Mouse (Mus musculus) adrenal gland, postnatal 10 days (tissue): ENCODE measurements around the gene Slc25a31. TPM values are rescaled to one million over a fixed set of nuclear protein-coding genes. Genes with fewer than 3 reads are reported as not detected.

ENCODE experiments used
- DNase-seq: peaks from one replicate; pipeline ENCODE4 v3.0.0; 2021; ENCODE audit warnings: mixed read lengths
- total RNA-seq, 2 experiments: library from RNA; stranded (reverse); gene quantifications; 2 replicates each; pipeline ENCODE4 v1.2.3; 2021

The Slc25a31 gene
- total RNA-seq, 2 experiments from 2014 or later, result 0.12 to 0.21 TPM

DNA sequence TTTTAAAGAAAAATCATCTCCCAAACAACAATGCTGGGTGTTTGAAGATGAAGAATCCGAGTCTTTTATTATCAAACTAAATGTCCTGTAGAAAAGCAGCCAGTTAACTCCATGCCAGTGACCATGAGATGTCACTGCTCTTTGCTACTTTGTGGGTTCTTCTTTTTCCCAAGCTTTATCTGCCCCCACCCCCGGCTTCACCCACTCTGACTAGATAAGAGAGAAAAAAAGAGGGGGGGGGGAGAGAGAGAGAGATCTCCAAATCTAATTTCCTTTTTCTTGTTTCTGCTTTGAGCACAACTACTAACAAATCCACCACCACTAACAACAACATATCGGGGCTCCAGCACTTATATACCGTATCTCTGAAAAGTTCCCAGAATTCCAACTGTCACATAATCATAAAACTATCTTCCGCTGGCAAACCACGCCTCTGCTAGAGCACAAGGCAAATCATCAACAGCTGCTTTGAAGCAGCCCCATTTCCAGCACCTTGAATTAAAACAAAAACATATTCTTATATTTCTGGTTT is 29.8 kb downstream of the Slc25a31 start:
- no peak for DNase-seq

DNA sequence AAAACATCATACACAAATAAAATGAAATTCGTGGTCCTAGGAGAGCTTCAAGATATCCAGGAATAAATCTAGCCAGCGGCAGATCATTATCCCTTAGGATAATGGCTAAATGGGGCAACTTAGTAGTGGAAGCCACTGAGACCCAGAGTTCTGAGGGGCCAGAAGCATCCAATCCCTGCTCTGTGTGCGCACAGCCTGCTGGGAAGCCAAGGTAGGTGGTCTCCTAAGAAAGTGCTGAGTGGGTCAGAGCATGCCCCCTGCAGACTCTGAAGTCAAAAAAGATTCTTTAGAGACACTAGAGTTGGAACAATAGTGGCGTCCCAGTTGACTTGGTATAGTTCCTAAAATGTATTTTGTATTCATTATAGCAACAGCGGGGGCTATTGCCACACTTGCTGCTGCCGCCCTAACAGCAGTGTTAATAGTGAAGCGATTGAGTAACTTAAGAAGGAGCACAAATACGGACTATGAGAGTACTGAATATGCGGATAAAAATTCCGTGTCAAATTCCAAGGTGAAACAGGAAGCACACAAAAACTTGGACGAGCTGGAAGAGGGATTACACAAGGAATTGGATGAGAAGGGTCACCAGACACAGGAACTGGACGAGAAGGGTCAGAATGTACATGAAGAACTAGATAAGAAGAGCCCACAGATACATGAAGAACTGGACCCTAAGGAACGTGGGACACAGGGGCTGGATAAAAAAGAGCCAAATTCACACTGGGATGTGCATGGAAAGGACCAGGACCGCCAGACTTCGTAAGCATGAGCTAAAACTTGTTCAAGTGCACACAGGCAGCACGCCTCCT is 35.6 kb downstream of the Slc25a31 start, which contains the start of gene Hspa4l:
Gene Hspa4l (plus strand): TSS at position 472 of the 812 bp plus-strand sequence.
- no peak for DNase-seq

DNA sequence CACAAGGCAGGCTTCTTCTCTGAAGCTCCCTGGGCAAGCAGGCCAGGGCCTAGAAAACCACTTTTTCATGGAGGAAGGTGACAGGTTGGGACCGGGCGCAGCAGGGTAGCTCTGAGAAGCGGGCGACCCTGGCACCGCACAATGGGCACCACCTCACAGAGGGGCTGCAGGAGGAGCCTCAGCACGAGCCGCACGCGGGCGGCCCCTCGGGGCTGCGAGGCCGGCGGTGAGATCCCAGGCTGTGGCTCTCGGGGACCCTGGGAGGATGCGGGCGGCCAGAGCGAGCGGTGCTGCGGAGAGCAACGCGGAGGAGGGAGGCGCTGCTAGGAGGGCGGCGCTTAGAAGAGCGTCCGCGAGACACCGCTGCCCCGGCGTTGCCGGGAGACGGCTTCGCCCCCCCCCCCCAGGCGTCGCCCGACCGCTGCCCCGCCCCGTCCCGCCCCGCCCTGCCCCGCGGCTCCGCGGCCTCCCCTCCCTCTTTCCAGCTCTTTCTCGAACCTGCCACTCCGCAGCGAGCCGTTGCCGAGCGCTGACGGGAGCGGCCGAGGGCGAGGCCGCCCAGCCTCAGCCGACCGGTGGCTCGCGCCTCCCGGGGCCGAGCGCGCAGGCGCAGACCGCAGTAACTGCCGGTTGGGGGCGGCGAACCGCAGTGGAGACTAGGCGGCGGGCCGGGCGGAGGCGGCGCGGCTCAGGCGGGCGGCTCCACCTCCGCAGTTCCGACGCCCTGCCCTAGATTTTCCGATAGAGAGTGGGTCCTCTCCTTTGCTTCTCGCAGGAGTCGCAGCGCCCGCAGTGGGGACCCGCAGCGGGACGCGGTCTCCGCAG is 36.4 kb downstream of the Slc25a31 start:
- DNase-seq, result peak; percentile 96

DNA sequence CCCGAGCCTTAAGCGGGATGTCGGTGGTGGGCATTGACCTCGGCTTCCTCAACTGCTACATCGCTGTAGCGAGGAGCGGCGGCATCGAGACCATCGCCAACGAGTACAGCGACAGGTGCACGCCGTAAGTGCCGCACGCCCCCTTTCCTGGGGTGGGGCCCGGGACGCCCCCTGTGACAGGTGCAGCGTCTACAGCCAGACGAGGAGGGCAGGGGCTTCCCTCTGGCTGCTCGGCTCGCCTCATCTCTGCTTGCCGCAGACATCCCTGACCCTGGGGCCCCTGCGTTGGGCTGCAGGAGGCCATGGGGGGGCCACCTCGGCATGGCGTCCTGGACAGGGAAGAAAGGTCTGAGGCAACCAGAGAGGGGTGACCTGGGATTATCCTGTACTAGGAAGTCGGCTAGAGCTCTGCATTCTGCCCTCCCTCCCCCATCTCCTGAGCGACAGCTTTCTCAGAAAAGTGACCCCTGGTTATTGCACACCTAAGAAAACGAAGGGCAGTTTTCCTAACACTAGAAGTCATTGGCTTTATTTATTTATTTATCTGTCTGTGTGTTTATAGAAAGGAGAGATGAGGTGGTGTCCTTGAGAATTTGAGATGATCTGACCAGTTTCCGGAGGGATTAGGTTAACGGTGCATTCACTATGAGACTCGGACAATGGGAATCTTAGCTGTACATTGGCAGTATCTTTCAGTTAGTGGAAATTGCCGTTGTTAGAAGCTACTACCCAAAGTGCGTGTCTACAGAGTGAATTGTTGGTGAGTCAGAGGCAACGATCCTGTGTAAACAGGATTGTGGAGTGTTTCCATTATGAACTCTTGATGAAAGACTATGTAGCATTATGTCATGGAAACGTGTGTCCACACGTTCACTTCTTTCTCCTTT is 37.2 kb downstream of the Slc25a31 start:
- peak; percentile 10 for DNase-seq

DNA sequence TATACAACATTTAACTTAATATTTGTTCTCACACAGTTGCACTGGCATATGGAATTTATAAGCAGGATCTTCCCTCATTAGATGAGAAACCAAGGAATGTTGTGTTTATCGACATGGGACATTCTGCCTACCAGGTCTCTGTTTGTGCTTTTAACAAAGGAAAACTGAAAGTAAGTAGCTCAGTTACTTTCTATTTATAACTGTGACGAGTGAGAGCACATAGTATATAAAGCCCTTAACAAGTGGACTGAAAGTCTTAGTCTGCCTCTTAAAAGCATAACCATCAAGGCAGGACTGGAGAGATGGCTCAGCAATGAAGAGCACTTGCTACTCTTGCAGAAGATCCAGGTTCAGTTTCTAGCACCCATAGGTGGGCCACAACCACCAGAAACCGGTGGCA is 52.1 kb downstream of the Slc25a31 start:
- no peak for DNase-seq

DNA sequence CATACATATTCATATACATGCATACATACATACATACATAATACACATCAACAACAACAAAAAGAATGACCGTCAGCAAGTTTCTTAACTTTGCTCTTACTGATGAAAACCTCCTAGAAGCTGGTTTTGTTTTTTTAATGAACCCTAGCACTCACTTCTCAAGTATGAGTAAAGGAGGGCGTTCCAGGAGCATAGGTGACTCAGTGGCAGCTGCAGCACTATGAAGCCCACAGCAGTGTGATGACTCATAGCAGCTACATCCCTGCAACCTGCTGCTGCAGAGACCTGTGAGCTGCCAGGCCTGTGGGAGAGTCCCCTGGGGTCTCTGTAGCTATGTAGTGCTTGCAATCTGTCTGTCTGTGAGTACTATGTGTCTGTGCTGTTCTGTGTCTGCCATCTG is 52.7 kb downstream of the Slc25a31 start:
- DNase-seq, result no peak

Other genes starting within 250 kb of the Slc25a31 start
- gene Intu, start 177.6 kb upstream of the Slc25a31 start, total RNA-seq, result 1 to 10 TPM; 2.6 to 2.8 TPM
- 10 to 100 TPM; 19.6 to 27.2 TPM for gene Hspa4l, start 35.6 kb downstream of the Slc25a31 start, total RNA-seq
- 10 to 100 TPM; 12.3 to 15.1 TPM for gene Plk4, start 91.2 kb downstream of the Slc25a31 start, total RNA-seq
- 10 to 100 TPM; 18.8 to 25.6 TPM for gene Mfsd8, start 138.0 kb downstream of the Slc25a31 start, total RNA-seq
- 10 to 100 TPM in 1 of 2 experiments, 1 to 10 TPM in 1; 8.8 to 12.7 TPM for gene Abhd18, start 138.1 kb downstream of the Slc25a31 start, total RNA-seq
- gene 1700034I23Rik, start 193.7 kb downstream of the Slc25a31 start, total RNA-seq, result under 1 TPM in 1 of 2 experiments, not detected in 1; 0.15 TPM
- gene Larp1b, start 241.0 kb downstream of the Slc25a31 start, total RNA-seq, result 10 to 100 TPM; 37.3 to 39.9 TPM